Mouse (Mus musculus): ENCODE measurements at regions not wholly inside any gene's neighbourhood (a gene's known extent, or its start where the extent isn't known, plus 50 kb on each side); places are given as distances from the start of the nearest gene placed in this dataset.
A peak's percentile ranks its signal among the peaks of the same experiment; 100 is the strongest.

- no peak for DNase-seq
Measured at GRCm38 (mm10) chrX:122744496-122744895, 285.0 kb downstream of the Gm17521 start.

- DNase-seq, result peak in 1 of 2 experiments; percentile 1
Measured at GRCm38 (mm10) chrX:122719949-122720348, 309.5 kb downstream of the Gm17521 start.
